Mouse (Mus musculus) neutrophil, adult 5-6 weeks (primary cell): Measurements from ENCODE around the gene Fgfr2. TPM values are rescaled to one million over a fixed set of nuclear protein-coding genes. Genes with fewer than 3 reads are reported as not detected.
"Not testable (repeated sequence)": the region's sequence is repeated elsewhere in the genome, so short reads cannot be mapped to it uniquely, and the experiment has no call there.

Experiments used
- ATAC-seq: fragments of 151-379, 151-347 bp; 2 replicates; pipeline ENCODE4 v1.8.0; 2017; ENCODE audit warnings: mild to moderate bottlenecking, moderate TSS enrichment; ENCODE audit not compliant: insufficient number of reproducible peaks, poor library complexity, low FRiP score, severe bottlenecking; ENCODE audit errors: extremely low read depth
- total RNA-seq: library from RNA; stranded (forward); fragments of 200-1000 nt; gene quantifications from 2 replicates; pipeline ENCODE4 v1.2.3, GENCODE M21; 2017

The Fgfr2 gene
- total RNA-seq, 1 experiment from 2014 or later, result not detected

DNA sequence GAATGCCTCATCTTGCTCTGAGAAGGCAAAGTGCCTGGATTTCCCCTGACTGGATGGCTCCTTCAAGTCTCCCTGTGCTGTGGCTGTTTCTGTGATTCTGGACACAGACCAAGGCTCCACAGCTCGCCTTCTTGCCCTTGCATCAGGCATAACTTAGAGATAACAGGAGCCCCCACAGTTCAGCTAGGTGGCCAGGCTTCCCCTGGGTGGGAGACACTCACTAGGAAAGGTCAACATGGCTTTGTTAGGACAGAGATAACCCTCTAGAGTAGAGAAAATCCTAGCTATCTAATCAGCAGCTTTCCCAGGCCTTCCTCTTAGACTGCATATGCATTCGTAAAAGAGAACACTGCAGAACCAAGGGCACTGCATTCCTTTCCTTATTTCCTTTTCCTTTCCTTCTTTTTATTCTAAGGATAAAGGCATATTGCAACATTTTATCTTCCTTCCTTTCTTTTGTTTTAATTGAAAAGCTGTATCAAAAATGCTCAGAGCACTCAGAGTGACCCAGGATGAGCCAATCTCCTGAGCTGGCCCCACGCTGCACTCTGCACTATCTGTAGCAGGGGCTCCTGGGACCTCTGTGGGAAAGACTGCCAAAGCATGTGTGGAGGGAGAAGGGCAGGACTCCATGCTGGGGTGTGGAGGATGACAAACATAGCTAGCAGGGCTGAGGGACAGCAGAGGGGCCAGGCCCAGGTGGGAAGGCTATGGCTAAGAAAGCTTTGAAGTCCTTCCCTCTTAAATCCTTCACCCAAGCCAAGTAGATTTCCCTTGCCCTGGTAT lies 2981.9 kb downstream of the Fgfr2 start:
- ATAC-seq, result no peak

DNA sequence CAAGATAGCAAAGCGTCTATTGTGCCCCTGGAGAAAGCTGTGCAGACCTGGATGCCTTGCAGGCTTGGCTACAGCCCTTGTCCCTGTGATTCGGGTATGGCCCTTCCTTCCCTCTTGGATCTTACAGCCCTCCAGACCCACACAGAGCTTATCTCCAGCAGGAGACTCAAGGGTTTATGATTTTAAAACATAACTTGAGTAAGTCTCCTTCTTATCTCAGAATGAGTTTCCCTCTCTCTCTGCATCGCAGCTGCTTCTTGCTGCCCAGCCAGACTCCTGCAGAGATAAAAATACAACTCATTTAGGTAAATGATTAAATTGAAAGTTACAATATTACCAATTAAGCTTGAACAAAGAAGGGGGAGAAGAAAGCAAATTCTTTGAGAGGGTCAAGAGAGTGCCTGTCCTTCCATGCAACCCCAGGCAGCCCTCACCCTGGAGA lies 2988.2 kb downstream of the Fgfr2 start:
- ATAC-seq, result no peak

DNA sequence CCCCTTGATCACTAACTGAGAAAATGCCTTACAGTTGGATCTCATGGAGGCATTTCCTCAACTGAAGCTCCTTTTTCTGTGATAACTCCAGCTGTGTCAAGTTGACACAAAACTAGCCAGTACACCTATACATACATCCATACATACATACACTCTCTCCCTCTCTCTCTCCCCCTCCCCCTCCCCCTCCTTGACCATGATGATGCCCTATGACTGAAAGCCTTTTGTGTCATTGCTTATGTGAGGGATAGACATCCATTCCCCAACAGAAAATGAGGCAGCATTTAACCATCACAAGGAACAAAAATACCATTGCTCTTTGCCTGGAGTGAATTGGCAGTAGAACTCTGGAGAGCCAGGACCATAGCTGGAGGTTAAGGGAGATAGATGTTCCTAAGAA lies 2988.7 kb downstream of the Fgfr2 start:
- not testable (repeated sequence) for ATAC-seq

DNA sequence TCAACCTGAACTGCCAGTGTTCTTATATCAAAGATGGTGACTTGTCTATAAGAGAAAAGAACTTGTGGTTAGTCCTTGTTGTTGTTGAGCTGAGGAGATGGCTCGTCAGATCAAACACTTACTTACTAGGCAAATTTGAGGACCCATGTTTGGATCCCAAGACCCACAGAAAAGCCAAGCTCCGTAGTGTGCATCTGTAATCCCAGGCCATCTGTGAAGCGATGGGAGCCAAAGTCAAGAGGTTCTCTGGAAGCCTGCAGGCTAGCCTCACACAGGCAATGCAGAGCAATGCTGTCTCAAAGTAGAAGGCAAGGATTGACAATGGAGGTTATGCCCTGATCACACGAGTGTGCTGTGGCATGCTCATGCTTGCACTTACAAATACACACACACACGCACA lies 2992.9 kb downstream of the Fgfr2 start:
- no peak for ATAC-seq

DNA sequence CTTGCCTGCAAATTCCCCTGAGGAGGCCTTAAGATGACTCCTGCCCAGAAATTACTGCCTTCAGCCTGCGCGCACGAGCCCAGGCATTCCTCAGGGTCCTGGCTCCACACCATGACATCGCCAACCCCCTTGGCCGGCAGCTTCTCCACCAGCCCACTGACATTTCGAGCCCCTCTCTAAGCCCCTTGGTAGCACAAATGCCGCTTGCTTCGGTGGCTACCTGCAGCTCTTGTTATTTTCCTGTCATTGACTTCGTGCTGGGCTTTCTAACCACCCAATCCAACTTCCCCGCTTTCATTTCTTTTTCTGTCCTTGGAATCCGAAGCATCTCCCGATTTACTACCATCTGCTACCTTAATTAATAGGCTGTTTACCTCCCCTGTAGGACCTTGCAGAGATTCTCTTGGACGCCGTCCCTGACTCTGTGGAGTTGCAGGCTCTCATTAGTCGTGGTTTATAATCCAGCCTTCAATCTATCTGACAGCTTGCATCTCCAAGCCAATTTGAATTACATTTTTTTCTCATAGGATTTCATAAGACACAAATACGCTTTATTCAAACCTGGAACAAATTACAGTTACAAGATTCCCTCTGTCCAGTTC lies 2993.7 kb downstream of the Fgfr2 start:
- no peak for ATAC-seq

DNA sequence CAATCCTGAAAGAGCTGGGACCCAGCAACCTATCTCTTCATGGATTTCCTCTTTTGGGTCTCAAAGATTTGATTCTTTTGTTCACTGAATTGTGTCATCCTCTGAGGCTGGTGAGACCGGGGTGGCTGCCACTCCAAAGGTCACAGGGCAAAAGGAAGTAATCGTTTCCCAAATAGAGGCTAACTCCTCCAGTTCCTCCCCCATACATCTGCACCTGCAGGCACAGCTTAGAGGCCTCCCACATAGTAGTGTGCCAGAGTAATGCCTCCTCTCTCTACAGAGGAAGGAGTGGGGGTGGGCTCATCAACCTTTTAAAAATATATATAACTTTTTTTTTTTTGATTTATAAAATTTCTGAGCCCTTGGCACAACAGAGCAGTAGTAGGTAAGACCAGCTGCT lies 3001.6 kb downstream of the Fgfr2 start:
- no peak for ATAC-seq

DNA sequence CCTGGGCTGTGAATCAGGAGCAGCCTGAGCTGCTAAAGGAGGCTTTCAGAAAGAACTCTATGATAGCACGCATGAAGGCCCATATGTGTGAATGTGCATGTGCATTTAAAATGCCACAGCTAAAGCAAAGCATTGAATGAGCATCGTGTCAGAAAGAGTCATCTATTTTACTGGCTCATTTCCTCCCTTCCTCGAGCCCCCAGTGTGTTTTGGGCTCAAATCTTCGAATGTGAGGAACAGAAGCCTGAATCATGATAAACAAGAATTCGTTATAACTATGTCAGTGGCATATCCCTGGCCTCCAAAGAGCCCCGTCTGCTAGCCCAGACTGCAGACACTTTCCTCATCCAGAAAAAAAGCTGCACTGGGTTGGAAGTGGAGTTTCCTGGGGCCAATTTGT lies 3003.7 kb downstream of the Fgfr2 start:
- ATAC-seq, result no peak

DNA sequence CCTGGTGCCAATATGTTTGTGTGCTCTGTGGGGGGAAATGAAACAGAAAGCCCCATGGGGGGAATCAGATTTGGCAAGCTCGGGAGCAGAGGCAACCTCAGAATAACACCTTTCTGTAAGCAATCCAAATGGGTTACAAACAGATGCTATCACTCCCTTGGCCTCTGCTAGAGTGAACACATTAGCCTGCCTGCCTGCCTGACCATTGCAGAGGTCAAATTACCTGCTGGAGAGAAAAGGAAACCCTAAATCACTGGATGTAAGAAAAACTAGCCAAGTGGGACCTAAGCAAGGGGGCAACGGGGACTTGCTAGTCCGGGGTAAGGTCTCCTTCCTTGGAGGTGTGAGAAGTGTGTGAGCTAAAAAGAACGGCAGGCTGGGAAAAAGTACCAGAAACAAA lies 3004.4 kb downstream of the Fgfr2 start:
- ATAC-seq, result no peak

DNA sequence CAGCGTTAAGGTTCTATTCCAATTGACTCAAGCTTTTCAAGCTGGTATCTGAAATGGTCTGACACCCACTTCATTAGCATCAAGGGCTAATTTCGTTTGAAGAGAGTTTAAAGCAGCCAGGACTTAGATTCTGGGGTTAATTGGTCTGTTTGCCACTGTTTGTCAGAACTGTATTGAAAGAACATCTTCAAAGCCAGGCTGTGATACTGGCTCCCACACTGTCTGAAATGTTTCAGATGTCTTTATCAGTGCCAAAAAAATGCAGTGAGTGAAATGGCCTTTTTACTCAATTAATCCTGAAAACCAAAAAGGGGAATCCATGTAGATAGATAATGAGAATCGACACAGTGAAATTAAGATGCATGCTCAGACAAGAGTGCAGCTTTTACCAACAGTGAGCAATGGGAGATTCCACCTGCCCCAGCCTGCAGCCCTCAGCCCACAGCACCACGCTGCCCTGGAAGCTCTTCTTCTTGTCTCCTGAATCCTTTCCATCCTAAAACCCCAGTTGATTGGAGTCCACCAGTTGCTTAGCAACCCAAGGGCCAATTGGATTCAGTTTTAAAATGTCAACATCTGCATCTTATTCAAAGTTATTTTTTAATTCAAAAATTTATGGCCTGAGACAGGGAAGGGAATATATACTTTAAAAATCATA lies 3005.6 kb downstream of the Fgfr2 start:
- ATAC-seq, result no peak

DNA sequence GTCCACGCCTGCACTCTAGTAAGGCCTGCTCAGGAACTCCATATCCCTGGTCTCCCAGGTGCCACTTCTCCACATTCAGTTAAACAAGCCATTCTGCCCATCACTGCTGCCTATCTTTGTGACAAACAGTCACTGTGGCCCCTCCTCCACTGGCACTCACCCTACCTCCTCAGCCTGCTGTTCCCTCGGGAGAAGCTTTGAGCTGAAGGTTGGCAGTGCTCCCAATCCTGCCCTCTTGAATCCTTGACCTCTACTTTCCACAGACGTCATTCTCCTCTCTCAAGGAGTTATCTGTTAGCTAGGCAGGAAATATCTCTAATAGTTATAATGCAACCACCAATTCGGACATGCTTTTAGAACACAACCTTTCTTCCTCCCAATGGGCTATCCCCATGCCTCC lies 3008.7 kb downstream of the Fgfr2 start:
- ATAC-seq, result no peak

Other genes starting within 250 kb of the Fgfr2 start
- gene Zranb1, start 192.2 kb downstream of the Fgfr2 start, total RNA-seq, result 65.3 and 71.2 TPM in 2 replicates
- gene Ctbp2, start 1.0 kb upstream of the Fgfr2 start, total RNA-seq, result 10.6 and 13.8 TPM in 2 replicates